Mouse (Mus musculus): ENCODE data around the gene Fgfr2. TPM values are rescaled to one million over a fixed set of nuclear protein-coding genes. Genes with fewer than 3 reads are reported as not detected.

Fgfr2 gene
- polyA plus RNA-seq, 1 experiment from 2014 or later: 104 TPM

- Histone ChIP-seq H3K27me3 (replicated peaks) (no peaks in the 10 kb centered on the region), H3K36me3 (peaks cover 6% of the 10 kb centered on the region; the same call in 1 of the 2 replicates), H3K4me3 (replicated peaks) (no peak overlapping the region), H3K9me3 (no peaks in the 10 kb centered on the region), H3K9ac (no peak overlapping the region), H3K4me1 (no peaks in the 10 kb centered on the region), H3K4me2 (no peak overlapping the region), H3K27ac (no peak overlapping the region)
- 66% methylated on average over 10 of the region's 10 CpGs for WGBS
- no peak for ATAC-seq (ENCODE audit: insufficient read depth, low FRiP score, low read depth)
Observed at GRCm38 (mm10) chr7:133074462-133075133, 48.6 kb downstream of the Fgfr2 start.

GRCm38 (mm10) chr7:133073147-133073651, 50.0 kb downstream of the Fgfr2 start:
- Histone ChIP-seq H3K9ac (no peak overlapping the region), H3K4me3 (replicated peaks) (no peak overlapping the region), H3K36me3 (no peaks in the 10 kb centered on the region; the same call in 1 of the 2 replicates), H3K9me3 (no peaks in the 10 kb centered on the region), H3K4me2 (no peak overlapping the region), H3K27ac (no peak overlapping the region), H3K27me3 (replicated peaks) (no peaks in the 10 kb centered on the region), H3K4me1 (no peaks in the 10 kb centered on the region)
- 81% methylated on average over 9 of the region's 9 CpGs for WGBS
- ATAC-seq (ENCODE audit: insufficient read depth, low FRiP score, low read depth): no peak

GRCm38 (mm10) chr7:133072535-133072934, 50.6 kb downstream of the Fgfr2 start:
- no peaks in the 10 kb centered on the region; the same call in 1 of the 2 replicates for H3K36me3 ChIP-seq
- no peak overlapping the region for H3K9ac ChIP-seq
- H3K9me3 ChIP-seq: no peaks in the 10 kb centered on the region
- WGBS: 80% methylated on average over 4 of the region's 4 CpGs
- no peak overlapping the region for H3K4me2 ChIP-seq
- no peak overlapping the region for H3K4me3 ChIP-seq (replicated peaks)
- H3K4me1 ChIP-seq: no peaks in the 10 kb centered on the region
- no peaks in the 10 kb centered on the region for H3K27me3 ChIP-seq (replicated peaks)
- ATAC-seq (ENCODE audit: insufficient read depth, low FRiP score, low read depth): no peak
- H3K27ac ChIP-seq: no peak overlapping the region

GRCm38 (mm10) chr7:133067321-133067841, 55.8 kb downstream of the Fgfr2 start:
- no peak for ATAC-seq (ENCODE audit: insufficient read depth, low FRiP score, low read depth)
- 84% methylated on average over 7 of the region's 7 CpGs for WGBS
- no peak overlapping the region for H3K4me2 ChIP-seq
- no peaks in the 10 kb centered on the region for H3K9me3 ChIP-seq
- no peaks in the 10 kb centered on the region for H3K27me3 ChIP-seq (replicated peaks)
- H3K27ac ChIP-seq: no peak overlapping the region
- no peaks in the 10 kb centered on the region; the same call in none of the 2 replicates for H3K36me3 ChIP-seq
- H3K4me3 ChIP-seq (replicated peaks): no peak overlapping the region
- no peak overlapping the region for H3K9ac ChIP-seq
- no peaks in the 10 kb centered on the region for H3K4me1 ChIP-seq

- Histone ChIP-seq H3K4me2 (no peak overlapping the region), H3K27ac (no peak overlapping the region), H3K4me3 (replicated peaks) (no peak overlapping the region), H3K27me3 (replicated peaks) (no peaks in the 10 kb centered on the region), H3K9ac (no peak overlapping the region), H3K9me3 (no peaks in the 10 kb centered on the region), H3K4me1 (no peaks in the 10 kb centered on the region), H3K36me3 (no peaks in the 10 kb centered on the region; the same call in none of the 2 replicates)
- ATAC-seq (ENCODE audit: insufficient read depth, low FRiP score, low read depth): no peak
- WGBS: 65% methylated on average over 6 of the region's 6 CpGs
Observed at GRCm38 (mm10) chr7:133066776-133067175, 56.4 kb downstream of the Fgfr2 start.

- ATAC-seq (ENCODE audit: insufficient read depth, low FRiP score, low read depth): no peak
- 71% methylated on average over 3 of the region's 3 CpGs for WGBS
- no peak overlapping the region for H3K27ac ChIP-seq
- H3K4me1 ChIP-seq: peaks cover 20% of the 10 kb centered on the region; the same call in 1 of the 2 replicates
- H3K9me3 ChIP-seq: no peaks in the 10 kb centered on the region
- H3K4me3 ChIP-seq (replicated peaks): no peak overlapping the region
- H3K27me3 ChIP-seq (replicated peaks): no peaks in the 10 kb centered on the region
- H3K4me2 ChIP-seq: no peak overlapping the region
- H3K9ac ChIP-seq: no peak overlapping the region
- peaks cover 1% of the 10 kb centered on the region; the same call in 1 of the 2 replicates for H3K36me3 ChIP-seq
Observed at GRCm38 (mm10) chr7:133062055-133062454, 61.1 kb downstream of the Fgfr2 start.

- H3K4me3 ChIP-seq (replicated peaks): no peak overlapping the region
- no peak for ATAC-seq (ENCODE audit: insufficient read depth, low FRiP score, low read depth)
- no peaks in the 10 kb centered on the region for H3K9me3 ChIP-seq
- peaks cover 4% of the 10 kb centered on the region; the same call in 1 of the 2 replicates for H3K36me3 ChIP-seq
- no peaks in the 10 kb centered on the region for H3K27me3 ChIP-seq (replicated peaks)
- no peak overlapping the region for H3K4me2 ChIP-seq
- no peak overlapping the region for H3K9ac ChIP-seq
- WGBS: 86% methylated on average over 6 of the region's 6 CpGs
- H3K4me1 ChIP-seq: peaks cover 20% of the 10 kb centered on the region; the same call in 1 of the 2 replicates
- no peak overlapping the region for H3K27ac ChIP-seq
Observed at GRCm38 (mm10) chr7:133060170-133060569, 63.0 kb downstream of the Fgfr2 start.

GRCm38 (mm10) chr7:133059517-133060104, 63.5 kb downstream of the Fgfr2 start:
- Histone ChIP-seq H3K4me1 (peaks cover 20% of the 10 kb centered on the region; the same call in 1 of the 2 replicates), H3K27me3 (replicated peaks) (no peaks in the 10 kb centered on the region), H3K36me3 (peaks cover 6% of the 10 kb centered on the region; the same call in 1 of the 2 replicates), H3K9ac (no peak overlapping the region), H3K9me3 (no peaks in the 10 kb centered on the region), H3K27ac (no peak overlapping the region), H3K4me2 (no peak overlapping the region), H3K4me3 (replicated peaks) (no peak overlapping the region)
- no peak for ATAC-seq (ENCODE audit: insufficient read depth, low FRiP score, low read depth)
- 50% methylated on average over 9 of the region's 9 CpGs for WGBS

- Histone ChIP-seq H3K4me2 (no peak overlapping the region), H3K4me1 (peaks cover 20% of the 10 kb centered on the region; the same call in 1 of the 2 replicates), H3K27ac (no peak overlapping the region), H3K27me3 (replicated peaks) (no peaks in the 10 kb centered on the region), H3K9ac (no peak overlapping the region), H3K9me3 (no peaks in the 10 kb centered on the region), H3K36me3 (peaks cover 8% of the 10 kb centered on the region; the same call in 1 of the 2 replicates), H3K4me3 (replicated peaks) (no peak overlapping the region)
- 54% methylated on average over 6 of the region's 6 CpGs for WGBS
- ATAC-seq (ENCODE audit: insufficient read depth, low FRiP score, low read depth): no peak
Observed at GRCm38 (mm10) chr7:133059150-133059509, 64.0 kb downstream of the Fgfr2 start.

- no peak for ATAC-seq (ENCODE audit: insufficient read depth, low FRiP score, low read depth)
- no peaks in the 10 kb centered on the region for H3K9me3 ChIP-seq
- no peak overlapping the region for H3K9ac ChIP-seq
- 0 out of 2 replicates have a peak, but pooled peaks cover 8% of the 10 kb centered on the region for H3K36me3 ChIP-seq
- 83% methylated on average over 12 of the region's 12 CpGs for WGBS
- no peak overlapping the region for H3K4me3 ChIP-seq (replicated peaks)
- H3K27ac ChIP-seq: no peak overlapping the region
- H3K27me3 ChIP-seq (replicated peaks): no peaks in the 10 kb centered on the region
- H3K4me1 ChIP-seq: peaks cover 20% of the 10 kb centered on the region; the same call in 1 of the 2 replicates
- H3K4me2 ChIP-seq: no peak overlapping the region
Observed at GRCm38 (mm10) chr7:133058496-133059149, 64.5 kb downstream of the Fgfr2 start.

- ATAC-seq (ENCODE audit: insufficient read depth, low FRiP score, low read depth): no peak
- H3K36me3 ChIP-seq: 0 out of 2 replicates have a peak, but pooled peaks cover 13% of the 10 kb centered on the region
- H3K4me1 ChIP-seq: peaks cover 28% of the 10 kb centered on the region
- 91% methylated on average over 8 of the region's 8 CpGs for WGBS
- H3K4me2 ChIP-seq: no peak overlapping the region
- H3K27ac ChIP-seq: no peak overlapping the region
- H3K9me3 ChIP-seq: no peaks in the 10 kb centered on the region
- H3K9ac ChIP-seq: no peak overlapping the region
- no peak overlapping the region for H3K4me3 ChIP-seq (replicated peaks)
- no peaks in the 10 kb centered on the region for H3K27me3 ChIP-seq (replicated peaks)
Observed at GRCm38 (mm10) chr7:133056924-133057323, 66.2 kb downstream of the Fgfr2 start.
